Mouse (Mus musculus) hindbrain, postnatal 0 days (tissue): ENCODE data around the gene Scyl2. TPM values are rescaled to one million over a fixed set of nuclear protein-coding genes. Genes with fewer than 3 reads are reported as not detected.
"Not testable (repeated sequence)": the region's sequence is repeated elsewhere in the genome, so short reads cannot be mapped to it uniquely, and the experiment has no call there.

ENCODE experiments used
- ATAC-seq: fragments of 200-750 bp; cut with Nextera tagmentation; 2 replicates; pipeline ENCODE4 v1.8.0; 2017; ENCODE audit warnings: mild to moderate bottlenecking, moderate TSS enrichment, moderate library complexity
- DNase-seq: peaks from one replicate; pipeline ENCODE4 v3.0.0-alpha.2; 2015; ENCODE audit warnings: low spot score
- H3K27ac ChIP-seq: fragments of 300-500 bp; sonication (generic); 2 replicates; pipeline ENCODE4 v1.5.1; 2014; ENCODE audit warnings: mild to moderate bottlenecking
- H3K27me3 ChIP-seq: fragments of 300-500 bp; sonication (generic); 2 replicates; pipeline ENCODE4 v1.6.1; 2014; ENCODE audit warnings: low read length, mixed read lengths; ENCODE audit not compliant: insufficient read depth
- H3K36me3 ChIP-seq: fragments of 300-500 bp; sonication (generic); 2 replicates; pipeline ENCODE4 v1.6.1; 2014; ENCODE audit warnings: low read length, mixed read lengths; ENCODE audit not compliant: insufficient read depth
- H3K4me1 ChIP-seq: fragments of 300-500 bp; sonication (generic); 2 replicates; pipeline ENCODE4 v1.6.1; 2014; ENCODE audit warnings: antibody characterized with exemption, low read length, mixed read lengths; ENCODE audit not compliant: insufficient read depth
- H3K4me2 ChIP-seq: fragments of 300-500 bp; sonication (generic); 2 replicates; pipeline ENCODE4 v1.6.1; 2014; ENCODE audit warnings: low read depth, mild to moderate bottlenecking, low read length, moderate library complexity, mixed read lengths
- H3K4me3 ChIP-seq: fragments of 300-500 bp; sonication (generic); 2 replicates; pipeline ENCODE4 v1.5.1; 2014; ENCODE audit warnings: low read length
- H3K9ac ChIP-seq: fragments of 300-500 bp; sonication (generic); replicated peaks from 2 replicates; pipeline ENCODE4 v1.6.1; 2014; ENCODE audit warnings: mild to moderate bottlenecking, low read length, moderate library complexity, mixed read lengths
- H3K9me3 ChIP-seq: fragments of 300-500 bp; sonication (generic); 2 replicates; pipeline ENCODE4 v1.6.1; 2016; ENCODE audit warnings: low read length, mixed read lengths
- CTCF ChIP-seq: IDR thresholded peaks from 2 replicates; pipeline ENCODE4 v1.5.1; 2016; ENCODE audit warnings: antibody characterized with exemption, control low read depth, low read depth
- WGBS: fragments of 180-500 bp; shearing (Covaris S2); extraction: QIAGEN DNeasy Blood & Tissue Kit; methylation state at CpG from one replicate; pipeline ENCODE4 v1.1.7; 2014; 5-methylcytosine and 5-hydroxymethylcytosine counted together
- polyA plus RNA-seq: library from polyadenylated mRNA; unstranded; fragments of >200 nt; fragmentation: Nextera tagmentation; extraction: Ambion mirVana; gene quantifications from 2 replicates; pipeline ENCODE4 v1.2.1, GENCODE M21; 2015
- total RNA-seq: library from RNA; depleted of rRNA; stranded (reverse); fragments of >200 nt; gene quantifications from 2 replicates; pipeline ENCODE4 v1.2.3, GENCODE M21; 2014

The Scyl2 gene
- total and polyA plus RNA-seq, 2 experiments from 2014 or later, result 6.9 to 31.2 TPM

GRCm38 (mm10) chr10:89680517-89680916 is 5.6 kb downstream of the Scyl2 start:
- Histone ChIP-seq H3K27me3 (no peaks in the 10 kb centered on the region), H3K27ac (no peak overlapping the region), H3K36me3 (no peaks in the 10 kb centered on the region), H3K9ac (no peak overlapping the region), H3K4me1 (no peaks in the 10 kb centered on the region), H3K4me3 (no peak overlapping the region), H3K4me2 (no peak overlapping the region), H3K9me3 (no peaks in the 10 kb centered on the region)
- DNase-seq, result no peak
- no peak for TF ChIP-seq CTCF
- no peak for ATAC-seq
- WGBS, result 86% methylated on average over 3 of the region's 3 CpGs

DNA sequence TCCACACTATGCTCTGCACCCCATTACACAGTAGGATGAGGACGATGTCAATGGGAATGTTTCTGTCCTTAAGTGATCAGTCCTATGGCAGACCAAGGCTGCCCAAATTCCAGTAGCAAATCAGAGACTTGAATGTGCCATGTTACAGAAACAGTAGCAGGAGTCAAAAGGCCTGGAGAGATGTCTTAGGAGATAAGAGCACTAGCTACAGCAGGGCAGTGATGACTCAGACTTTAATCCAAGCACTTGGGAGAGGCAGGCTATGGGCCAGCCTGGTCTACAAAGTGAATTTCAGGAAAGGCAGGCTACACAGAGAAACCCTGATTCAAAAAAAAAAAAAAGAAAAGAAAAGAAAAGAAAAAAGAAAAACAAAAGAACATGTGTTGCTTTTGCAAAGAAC is 6.6 kb downstream of the Scyl2 start:
- Histone ChIP-seq H3K4me2 (no peak overlapping the region), H3K27ac (no peak overlapping the region), H3K9me3 (no peaks in the 10 kb centered on the region), H3K4me3 (no peak overlapping the region), H3K27me3 (no peaks in the 10 kb centered on the region), H3K4me1 (no peaks in the 10 kb centered on the region), H3K36me3 (no peaks in the 10 kb centered on the region), H3K9ac (no peak overlapping the region)
- WGBS, result 85% methylated on average over 1 of the region's 1 CpGs
- no peak for ATAC-seq
- no peak for DNase-seq
- no peak for TF ChIP-seq CTCF

DNA sequence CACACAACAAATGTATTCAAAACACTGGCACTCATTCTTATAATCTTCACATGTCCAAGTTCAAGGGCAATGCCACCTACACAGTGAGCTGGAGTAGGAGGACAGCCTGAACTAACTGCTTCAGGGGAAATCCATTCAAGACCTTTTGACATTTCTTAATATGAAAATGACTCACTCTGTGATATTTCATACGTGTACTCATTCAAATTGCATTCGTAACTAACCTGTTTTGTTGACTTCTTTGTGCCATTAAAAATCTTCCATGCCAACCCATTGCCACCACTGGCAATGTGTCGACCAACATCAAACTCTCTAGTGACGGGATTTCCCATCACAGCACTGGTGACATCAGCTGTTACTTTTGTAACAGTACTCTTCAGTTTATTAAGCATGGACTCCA is 8.0 kb downstream of the Scyl2 start:
- no peak for ATAC-seq
- WGBS, result 94% methylated on average over 4 of the region's 4 CpGs
- no peaks in the 10 kb centered on the region for H3K27me3 ChIP-seq

GRCm38 (mm10) chr10:89676609-89677008 is 9.5 kb downstream of the Scyl2 start:
- TF ChIP-seq CTCF, result no peak
- Histone ChIP-seq H3K36me3 (no peaks in the 10 kb centered on the region), H3K9me3 (no peaks in the 10 kb centered on the region), H3K4me2 (no peak overlapping the region), H3K4me3 (no peak overlapping the region), H3K9ac (no peak overlapping the region), H3K27me3 (no peaks in the 10 kb centered on the region), H3K4me1 (no peaks in the 10 kb centered on the region), H3K27ac (no peak overlapping the region)
- 40% methylated on average over 4 of the region's 4 CpGs for WGBS
- DNase-seq, result peak; percentile 28
- peak; percentile 43; the same call in 1 of the 2 replicates for ATAC-seq

More for the DNA sequence above, 8.0 kb downstream of the Scyl2 start:
- Histone ChIP-seq H3K4me3 (no peak overlapping the region), H3K4me2 (no peak overlapping the region), H3K36me3 (no peaks in the 10 kb centered on the region), H3K27ac (no peak overlapping the region), H3K9me3 (no peaks in the 10 kb centered on the region), H3K9ac (no peak overlapping the region), H3K4me1 (no peaks in the 10 kb centered on the region)
- no peak for DNase-seq
- no peak for TF ChIP-seq CTCF

DNA sequence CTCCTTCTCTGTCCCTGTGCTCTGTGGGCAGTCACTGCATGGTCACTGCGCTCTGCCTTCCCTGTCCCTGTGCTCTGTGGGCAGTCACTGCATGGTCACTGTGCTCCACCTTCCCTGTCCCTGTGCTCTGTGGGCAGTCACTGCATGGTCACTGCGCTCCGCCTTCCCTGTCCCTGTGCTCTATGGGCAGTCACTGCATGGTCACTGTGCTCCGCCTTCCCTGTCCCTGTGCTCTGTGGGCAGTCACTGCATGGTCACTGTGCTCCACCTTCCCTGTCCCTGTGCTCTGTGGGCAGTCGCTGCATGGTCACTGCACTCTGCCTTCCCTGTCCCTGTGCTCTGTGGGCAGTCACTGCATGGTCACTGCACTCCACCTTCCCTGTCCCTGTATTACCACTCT is 15.7 kb downstream of the Scyl2 start:
- not testable (repeated sequence) for H3K9me3 ChIP-seq, DNase-seq, H3K4me1 ChIP-seq, ATAC-seq, H3K27ac ChIP-seq, H3K4me3 ChIP-seq, H3K36me3 ChIP-seq, H3K4me2 ChIP-seq, H3K9ac ChIP-seq, H3K27me3 ChIP-seq
- 100% methylated on average over 5 of the region's 5 CpGs for WGBS

- ATAC-seq (no peak), DNase-seq (no peak)
- Histone ChIP-seq H3K27ac (no peak overlapping the region), H3K36me3 (peaks cover 11% of the 10 kb centered on the region), H3K9ac (no peak overlapping the region), H3K27me3 (no peaks in the 10 kb centered on the region), H3K4me1 (no peaks in the 10 kb centered on the region), H3K9me3 (no peaks in the 10 kb centered on the region), H3K4me3 (no peak overlapping the region), H3K4me2 (no peak overlapping the region)
- TF ChIP-seq CTCF, result no peak
- 86% methylated on average over 7 of the region's 7 CpGs for WGBS
Observed at GRCm38 (mm10) chr10:89667571-89667970, 18.5 kb downstream of the Scyl2 start.

- H3K4me2 ChIP-seq, result no peak overlapping the region
- H3K4me1 ChIP-seq, result no peaks in the 10 kb centered on the region
- no peak for TF ChIP-seq CTCF
- H3K27me3 ChIP-seq, result no peaks in the 10 kb centered on the region
- ATAC-seq (peak; percentile 51; the same call in 1 of the 2 replicates), DNase-seq (peak; percentile 47)
- H3K4me3 ChIP-seq, result no peak overlapping the region
- H3K9ac ChIP-seq, result no peak overlapping the region
- H3K9me3 ChIP-seq, result no peaks in the 10 kb centered on the region
- no peak overlapping the region for H3K27ac ChIP-seq
- H3K36me3 ChIP-seq, result peaks cover 16% of the 10 kb centered on the region
- 69% methylated on average over 9 of the region's 9 CpGs for WGBS
Observed at GRCm38 (mm10) chr10:89665679-89666078, 20.4 kb downstream of the Scyl2 start.
